9 mouse cellular contexts compared by ENCODE assay signal in genomic region chr3:37347671-37348070, GRCm38 (mm10). TPM values are rescaled to one million over a fixed set of nuclear protein-coding genes. Genes with fewer than 3 reads are reported as not detected.
DNase-seq lines count a peak whose midpoint lies in the region; ATAC-seq lines count a peak whose summit lies in the region.
"Had no signal": no experiment of that assay in that cellular context is flagged by ENCODE, and none has a peak within 500 bp of the region (broad histone marks: within the 10 kb centered on the region; RNA-seq: fewer than 3 reads in every experiment).

No protein-coding gene starts in this region.

- no peak for ATAC-seq in neural tube, embryonic 11.5 days (ENCODE audit: insufficient read depth, low FRiP score, low TSS enrichment)
- ATAC-seq in liver, embryonic 13.5 days (ENCODE audit: low read depth) = no peak
- no peak for ATAC-seq in frontal cortex, adult (ENCODE audit: low TSS enrichment)

- H3K4me1 ChIP-seq in neural tube, embryonic 11.5 days (ENCODE audit: control insufficient read depth, insufficient read depth, low read length) = 0 out of 2 replicates have a peak, but pooled peaks cover 3% of the 10 kb centered on the region
- peaks cover 31% of the 10 kb centered on the region for H3K4me1 ChIP-seq in liver, embryonic 13.5 days (replicated peaks)

- H3K36me3 ChIP-seq in neural tube, embryonic 11.5 days (ENCODE audit: control insufficient read depth, insufficient read depth, low read length) = no peaks in the 10 kb centered on the region
- no peaks in the 10 kb centered on the region for H3K36me3 ChIP-seq in liver, embryonic 13.5 days

- H3K27me3 ChIP-seq in neural tube, embryonic 11.5 days (ENCODE audit: control insufficient read depth, insufficient read depth, low read length) = peaks cover 13% of the 10 kb centered on the region
- peaks cover 72% of the 10 kb centered on the region for H3K27me3 ChIP-seq in liver, embryonic 13.5 days

- no peak overlapping the region for H3K27ac ChIP-seq in neural tube, embryonic 11.5 days (ENCODE audit: low read depth, low read length)
- H3K27ac ChIP-seq in liver, embryonic 13.5 days = no peak overlapping the region

- no peak overlapping the region for H3K4me3 ChIP-seq in neural tube, embryonic 11.5 days (ENCODE audit: low read depth, low read length)
- no peak overlapping the region for H3K4me3 ChIP-seq in liver, embryonic 13.5 days (replicated peaks)

- 30% methylated on average over 9 of the region's 9 CpGs for WGBS in neural tube, embryonic 11.5 days
- 22% methylated on average over 9 of the region's 9 CpGs for WGBS in liver, embryonic 13.5 days (ENCODE audit: insufficient replicate concordance)

- no peak overlapping the region; the same call in 1 of the 2 replicates for H3K9ac ChIP-seq in neural tube, embryonic 11.5 days (ENCODE audit: low read length)
- H3K9ac ChIP-seq in liver, embryonic 13.5 days = no peak overlapping the region

- H3K4me2 ChIP-seq in neural tube, embryonic 11.5 days (ENCODE audit: low read depth) = peak overlapping the region; percentile 94
- peak overlapping the region; percentile 82 for H3K4me2 ChIP-seq in liver, embryonic 13.5 days

- H3K9me3 ChIP-seq in neural tube, embryonic 11.5 days (ENCODE audit: control insufficient read depth, low read length) = no peaks in the 10 kb centered on the region
- no peaks in the 10 kb centered on the region for H3K9me3 ChIP-seq in liver, embryonic 13.5 days (replicated peaks)

- DNase-seq in embryo, embryonic 9.5 days (ENCODE audit: extremely low spot score) = peak; percentile 4
- DNase-seq in embryo, embryonic 11 days = no peak
- no peak for DNase-seq in neural tube, embryonic 11.5 days (ENCODE audit: low spot score)
- DNase-seq in neural tube, embryonic 10.5 days (ENCODE audit: extremely low spot score, low spot score) = no peak
- DNase-seq in liver, embryonic 13.5 days = no peak
- DNase-seq in thymus, postnatal 25 days = no peak
- no peak for DNase-seq in layer of hippocampus, postnatal 36 days

RNA-seq across cellular contexts. Expression of gene Fgf2, which starts 0.5 kb away (rescaled TPM):
- 0.31 and 0.41 TPM in 2 replicates for polyA plus RNA-seq in neural tube, embryonic 11.5 days (2014; fragmentation: Nextera tagmentation; extraction: Ambion mirVana)
- polyA plus RNA-seq in liver, embryonic 13.5 days (2015; fragmentation: Nextera tagmentation; extraction: Ambion mirVana) = 0.10 and 0.13 TPM in 2 replicates
- 1 to 10 TPM; 7.3 to 8.5 TPM for total RNA-seq in layer of hippocampus, postnatal 36 days (2021)

RNA-seq across cellular contexts. Expression of gene Cetn4, which starts 35.2 kb away (rescaled TPM):
- polyA plus RNA-seq in neural tube, embryonic 11.5 days (2014; fragmentation: Nextera tagmentation; extraction: Ambion mirVana) = 1.3 and 2.1 TPM in 2 replicates
- polyA plus RNA-seq in liver, embryonic 13.5 days (2015; fragmentation: Nextera tagmentation; extraction: Ambion mirVana) = 2.1 and 3.0 TPM in 2 replicates
- total RNA-seq in layer of hippocampus, postnatal 36 days (2021) = 10 to 100 TPM in 1 of 2 experiments, 1 to 10 TPM in 1; 8.9 to 10.5 TPM
- polyA plus RNA-seq: liver, adult 2 months had no signal

RNA-seq across cellular contexts. Expression of gene Bbs12, which starts 35.3 kb away (rescaled TPM):
- 7.6 and 9.0 TPM in 2 replicates for polyA plus RNA-seq in neural tube, embryonic 11.5 days (2014; fragmentation: Nextera tagmentation; extraction: Ambion mirVana)
- polyA plus RNA-seq in liver, embryonic 13.5 days (2015; fragmentation: Nextera tagmentation; extraction: Ambion mirVana) = 4.0 and 5.1 TPM in 2 replicates
- total RNA-seq in layer of hippocampus, postnatal 36 days (2021) = 1 to 10 TPM; 5.8 to 7.5 TPM
